Mouse (Mus musculus) monocyte, adult 59 days (primary cell): ENCODE results near the gene Rflnb. TPM values are rescaled to one million over a fixed set of nuclear protein-coding genes. Genes with fewer than 3 reads are reported as not detected.

Source experiments
- total RNA-seq, 2 experiments: library from RNA; stranded (reverse); gene quantifications; one replicate each; pipeline ENCODE4 v1.2.4; 2023

Rflnb gene
- 1 to 10 TPM; 3.1 to 3.4 TPM for total RNA-seq

GRCm38 (mm10) chr11:76027139-76028071, at the start of gene Rflnb:
Gene Rflnb, minus strand, starts transcription at chr11:76027782.

GRCm38 (mm10) chr11:75999440-76000155, 28.0 kb downstream of the Rflnb start, which contains the start of gene 1700016K19Rik:
Gene 1700016K19Rik, plus strand, starts transcription at chr11:75999912.

Other genes with a start within 250 kb of the Rflnb start
- not detected for gene Doc2b, start 231.7 kb downstream of the Rflnb start, total RNA-seq
- not detected for gene Rph3al, start 89.4 kb downstream of the Rflnb start, total RNA-seq
- gene 1700016K19Rik, start 27.9 kb downstream of the Rflnb start, total RNA-seq, result not detected
- gene Vps53, start 151.9 kb upstream of the Rflnb start, total RNA-seq, result 10 to 100 TPM; 44.9 to 52.0 TPM
- gene Fam57a, start 151.9 kb upstream of the Rflnb start, total RNA-seq, result 1 to 10 TPM; 1.1 to 1.4 TPM
- not detected for gene Dbil5, start 189.8 kb upstream of the Rflnb start, total RNA-seq
- 1 to 10 TPM in 1 of 2 experiments, under 1 TPM in 1; 0.24 to 6.8 TPM for gene Gemin4, start 189.9 kb upstream of the Rflnb start, total RNA-seq
- 1 to 10 TPM; 5.5 to 6.8 TPM for gene Mrm3, start 215.9 kb upstream of the Rflnb start, total RNA-seq
- gene Glod4, start 215.9 kb upstream of the Rflnb start, total RNA-seq, result 10 to 100 TPM; 33.4 to 33.5 TPM